Mouse (Mus musculus): ENCODE measurements at regions not wholly inside any gene's neighbourhood (a gene's known extent, or its start where the extent isn't known, plus 50 kb on each side); places are given as distances from the start of the nearest gene placed in this dataset.

DNA sequence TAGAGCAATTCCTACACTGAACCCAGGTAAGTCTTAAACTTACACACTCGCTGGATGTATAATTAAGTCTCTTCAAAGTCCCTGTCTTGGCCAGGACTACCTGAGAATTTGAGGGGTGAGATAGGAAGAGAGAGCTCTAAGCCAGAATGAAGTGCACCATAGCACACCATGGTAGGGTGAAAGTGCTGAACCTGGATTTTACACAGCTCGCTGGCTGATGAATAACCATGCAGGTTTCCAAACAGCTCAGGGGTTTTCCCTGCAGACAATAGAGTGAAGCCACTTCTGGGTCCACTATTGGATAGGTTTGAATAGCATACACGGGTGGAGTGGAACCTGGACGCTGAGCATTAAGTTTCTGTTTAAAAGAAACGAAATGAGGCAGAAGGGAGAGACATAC, 180.7 kb upstream of the Plxna2 start:
- no peak for TF ChIP-seq POLR2A (IDR thresholded peaks at IDR 0.05; ENCODE audit: borderline replicate concordance, insufficient read depth, low read length)
- no peak for TF ChIP-seq CTCF (IDR thresholded peaks at IDR 0.05; ENCODE audit: borderline replicate concordance, insufficient read depth, low read depth, low read length)
